Mouse (Mus musculus) thymus, adult 2 months (tissue): ENCODE measurements around the gene Gm28048. TPM values are rescaled to one million over a fixed set of nuclear protein-coding genes. Genes with fewer than 3 reads are reported as not detected.

ENCODE experiments used
- DNase-seq: peaks from one replicate; pipeline ENCODE4 v3.0.0; 2021
- H3K27ac ChIP-seq: fragments of 200-500 bp; 2 replicates; pipeline ENCODE4 v1.5.1; 2012; ENCODE audit warnings: low read length, control low read depth; ENCODE audit not compliant: control insufficient read depth, insufficient read depth
- H3K27me3 ChIP-seq: fragments of 200-500 bp; 2 replicates; pipeline ENCODE4 v1.6.1; 2012; ENCODE audit warnings: mild to moderate bottlenecking, low read length, moderate library complexity, mixed read lengths; ENCODE audit not compliant: control insufficient read depth, insufficient read depth
- H3K36me3 ChIP-seq: fragments of 200-500 bp; 2 replicates; pipeline ENCODE4 v1.6.1; 2012; ENCODE audit warnings: mild to moderate bottlenecking, low read length, moderate library complexity; ENCODE audit not compliant: control insufficient read depth, insufficient read depth
- H3K4me1 ChIP-seq: fragments of 200-500 bp; replicated peaks from 2 replicates; pipeline ENCODE4 v1.6.1; 2012; ENCODE audit warnings: low read length; ENCODE audit not compliant: control insufficient read depth, insufficient read depth
- H3K4me3 ChIP-seq: fragments of 200-500 bp; 2 replicates; pipeline ENCODE4 v1.5.1; 2012; ENCODE audit warnings: mild to moderate bottlenecking, low read length, control low read depth, moderate library complexity; ENCODE audit not compliant: control insufficient read depth, insufficient read depth
- CTCF ChIP-seq: fragments of 200-500 bp; IDR thresholded peaks from 2 replicates; pipeline ENCODE4 v1.5.1; 2012; ENCODE audit warnings: mild to moderate bottlenecking, control low read depth, low read length, moderate library complexity, borderline replicate concordance; ENCODE audit not compliant: control insufficient read depth, poor library complexity, insufficient read depth; ENCODE audit errors: extremely low read depth
- POLR2A ChIP-seq: fragments of 200-500 bp; IDR thresholded peaks from 2 replicates; pipeline ENCODE4 v1.6.1; 2012; ENCODE audit warnings: mild to moderate bottlenecking, low read length, control low read depth, moderate library complexity; ENCODE audit not compliant: control insufficient read depth, poor library complexity, insufficient read depth; ENCODE audit errors: extremely low read depth
- WGBS: fragments of 180-500 bp; shearing (Covaris S2); methylation state at CpG from one replicate; pipeline ENCODE4 v1.1.7; 2018; 5-methylcytosine and 5-hydroxymethylcytosine counted together
- polyA plus RNA-seq: library from polyadenylated mRNA; depleted of rRNA; stranded (reverse); fragments of >200 nt; gene quantifications from 2 replicates; pipeline ENCODE4 v1.2.3, GENCODE M21; 2012

Gm28048 gene
- polyA plus RNA-seq, 1 experiment, result not detected

- TF ChIP-seq POLR2A (no peak), CTCF (no peak)
- no peak overlapping the region for H3K4me3 ChIP-seq
- no peak overlapping the region for H3K27ac ChIP-seq
- no peaks in the 10 kb centered on the region for H3K36me3 ChIP-seq
- WGBS, result 15% methylated on average over 9 of the region's 9 CpGs
- peaks cover 12% of the 10 kb centered on the region for H3K4me1 ChIP-seq
- DNase-seq, result no peak
- H3K27me3 ChIP-seq, result no peaks in the 10 kb centered on the region
These were observed 90.6 kb downstream of the Gm28048 start for GRCm38 (mm10) chr11:22891242-22891641.

DNA sequence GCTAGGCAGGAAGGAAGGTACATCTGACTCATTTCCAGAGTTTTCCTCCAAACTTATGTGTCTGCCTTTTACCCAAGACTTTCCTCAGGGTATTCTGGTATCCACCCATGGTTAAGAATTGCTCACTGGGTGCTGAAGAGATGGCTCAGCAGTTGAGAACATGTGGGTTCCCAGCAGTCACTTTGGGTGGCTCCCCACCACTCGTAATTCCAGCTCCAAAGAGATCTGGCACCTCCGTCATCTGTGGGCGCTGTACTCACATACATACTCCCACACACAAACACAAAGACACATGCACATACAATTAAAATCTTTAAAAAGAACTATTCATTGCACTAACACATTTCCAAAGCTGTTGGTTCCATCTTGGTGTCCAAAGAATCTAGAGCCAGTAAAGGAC is 92.7 kb downstream of the Gm28048 start:
- WGBS, result 96% methylated on average over 3 of the region's 3 CpGs
- H3K4me1 ChIP-seq, result peaks cover 12% of the 10 kb centered on the region
- TF ChIP-seq POLR2A (no peak), CTCF (no peak)

GRCm38 (mm10) chr11:22886991-22887390 is 94.9 kb downstream of the Gm28048 start:
- H3K27me3 ChIP-seq, result no peaks in the 10 kb centered on the region
- no peak overlapping the region for H3K4me3 ChIP-seq
- H3K4me1 ChIP-seq, result peaks cover 12% of the 10 kb centered on the region
- TF ChIP-seq POLR2A (no peak), CTCF (no peak)
- no peak for DNase-seq
- no peaks in the 10 kb centered on the region for H3K36me3 ChIP-seq
- H3K27ac ChIP-seq, result no peak overlapping the region
- WGBS, result 98% methylated on average over 4 of the region's 4 CpGs

More for the DNA sequence above, 92.7 kb downstream of the Gm28048 start:
- no peak for DNase-seq
- Histone ChIP-seq H3K4me3 (no peak overlapping the region), H3K27me3 (no peaks in the 10 kb centered on the region), H3K36me3 (no peaks in the 10 kb centered on the region), H3K27ac (no peak overlapping the region)

DNA sequence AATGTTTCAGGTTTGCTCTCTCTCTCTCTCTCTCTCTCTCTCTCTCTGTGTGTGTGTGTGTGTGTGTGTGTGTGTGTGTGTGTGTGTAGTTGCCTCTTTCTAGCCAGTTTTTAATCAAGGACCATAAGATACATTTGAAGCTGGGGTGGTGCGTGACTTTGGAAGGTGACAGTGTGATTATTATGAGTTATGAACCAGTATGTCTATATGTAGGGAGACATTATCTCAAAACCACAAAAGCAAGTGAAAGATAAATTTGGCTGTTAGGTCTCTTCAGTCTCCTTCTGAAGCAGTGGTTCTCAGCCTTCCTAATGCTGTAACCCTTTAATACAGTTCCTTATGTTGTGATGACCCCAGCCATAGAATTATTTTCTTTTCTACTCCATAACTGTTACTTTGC is 96.5 kb downstream of the Gm28048 start:
- peaks cover 3% of the 10 kb centered on the region; the same call in 1 of the 2 replicates for H3K4me1 ChIP-seq
- H3K27ac ChIP-seq, result no peak overlapping the region
- no peak for TF ChIP-seq POLR2A
- no peak for TF ChIP-seq CTCF
- no peak overlapping the region for H3K4me3 ChIP-seq
- H3K27me3 ChIP-seq, result no peaks in the 10 kb centered on the region
- WGBS, result 93% methylated on average over 1 of the region's 1 CpGs
- H3K36me3 ChIP-seq, result no peaks in the 10 kb centered on the region
- no peak for DNase-seq

DNA sequence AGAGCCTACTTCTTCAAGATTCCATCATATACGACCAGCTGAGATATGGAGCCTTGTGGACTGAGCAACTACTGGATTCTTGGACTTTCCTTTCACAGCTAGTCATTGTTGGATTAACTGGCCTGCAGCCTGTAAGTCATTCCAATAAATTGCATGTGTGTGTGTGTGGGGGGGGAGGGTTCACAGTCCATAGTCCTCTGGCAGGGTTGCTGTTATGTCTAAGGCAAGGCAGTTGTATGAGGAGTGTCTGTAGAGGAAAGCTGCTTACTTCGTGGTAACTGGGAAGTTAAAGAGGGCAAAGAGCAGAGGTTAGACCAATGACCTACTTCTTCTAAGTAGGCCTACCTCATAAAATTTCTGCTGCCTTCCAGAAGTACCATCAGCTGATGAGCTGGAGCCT is 98.2 kb downstream of the Gm28048 start:
- Histone ChIP-seq H3K27me3 (no peaks in the 10 kb centered on the region), H3K36me3 (no peaks in the 10 kb centered on the region), H3K27ac (no peak overlapping the region), H3K4me1 (peaks cover 9% of the 10 kb centered on the region), H3K4me3 (no peak overlapping the region)
- TF ChIP-seq CTCF, result no peak
- no peak for TF ChIP-seq POLR2A
- 92% methylated on average over 2 of the region's 2 CpGs for WGBS
- DNase-seq, result no peak

- DNase-seq, result no peak
- H3K27ac ChIP-seq, result no peak overlapping the region
- TF ChIP-seq CTCF, result no peak
- no peak for TF ChIP-seq POLR2A
- no peaks in the 10 kb centered on the region for H3K27me3 ChIP-seq
- H3K4me1 ChIP-seq, result peaks cover 13% of the 10 kb centered on the region
- H3K4me3 ChIP-seq, result no peak overlapping the region
- H3K36me3 ChIP-seq, result no peaks in the 10 kb centered on the region
These were observed 99.0 kb downstream of the Gm28048 start for GRCm38 (mm10) chr11:22882926-22883325.
